ENCODE assay signal across 7 mouse cellular contexts in the genomic region with DNA sequence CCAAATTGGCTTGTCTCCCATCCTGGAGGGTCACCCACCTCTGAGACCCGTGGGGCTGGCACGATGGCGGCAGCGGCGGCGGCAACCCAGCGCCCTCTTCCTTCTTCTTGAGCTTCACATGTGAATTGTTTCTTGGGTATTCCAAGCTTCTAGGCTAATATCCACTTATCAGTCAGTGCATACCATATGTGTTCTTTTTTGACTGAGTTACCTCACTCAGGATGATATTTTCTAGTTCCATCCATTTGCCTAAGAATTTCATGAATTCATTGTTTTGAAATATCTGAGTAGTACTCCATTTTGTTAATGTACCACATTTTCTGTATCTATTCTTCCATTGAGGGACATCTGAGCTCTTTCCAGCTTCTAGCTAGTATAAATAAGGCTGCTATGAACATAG. TPM values are rescaled to one million over a fixed set of nuclear protein-coding genes. Genes with fewer than 3 reads are reported as not detected.
DNase-seq lines count a peak whose midpoint lies in the region; ATAC-seq lines count a peak whose summit lies in the region.
"Not testable (repeated sequence)": the region's sequence is repeated elsewhere in the genome, so short reads cannot be mapped to it uniquely, and the experiment has no call there.

TSS of gene Nutf2-ps1 (minus strand) at position 101 of the 400 bp plus-strand sequence.

- not testable (repeated sequence) for H3K27me3 ChIP-seq in forebrain, embryonic 13.5 days; heart, embryonic 10.5 days (ENCODE audit: insufficient read depth, poor library complexity, severe bottlenecking); hindbrain, embryonic 16.5 days (replicated peaks; ENCODE audit: control insufficient read depth, insufficient read depth, low read length); liver, embryonic 16.5 days (ENCODE audit: control insufficient read depth, insufficient read depth, low read depth, low read length); neural tube, embryonic 11.5 days (ENCODE audit: control insufficient read depth, insufficient read depth, low read length)

- not testable (repeated sequence) for H3K36me3 ChIP-seq in forebrain, embryonic 13.5 days (ENCODE audit: poor library complexity, severe bottlenecking); heart, embryonic 10.5 days; hindbrain, embryonic 16.5 days (ENCODE audit: control insufficient read depth, insufficient read depth, low read length); liver, embryonic 16.5 days (ENCODE audit: control insufficient read depth, insufficient read depth); neural tube, embryonic 11.5 days (ENCODE audit: control insufficient read depth, insufficient read depth, low read length)

- H3K27ac ChIP-seq in forebrain, embryonic 13.5 days; heart, embryonic 10.5 days; hindbrain, embryonic 16.5 days (ENCODE audit: low read depth, low read length); liver, embryonic 16.5 days (ENCODE audit: low read length); neural tube, embryonic 11.5 days (ENCODE audit: low read depth, low read length): not testable (repeated sequence)

- not testable (repeated sequence) for H3K4me1 ChIP-seq in forebrain, embryonic 13.5 days; heart, embryonic 10.5 days; hindbrain, embryonic 16.5 days (ENCODE audit: control insufficient read depth, insufficient read depth, low read depth, low read length); liver, embryonic 16.5 days (ENCODE audit: control insufficient read depth, low read depth, low read length); neural tube, embryonic 11.5 days (ENCODE audit: control insufficient read depth, insufficient read depth, low read length)

- ATAC-seq in forebrain, embryonic 13.5 days; hindbrain, embryonic 16.5 days; liver, embryonic 16.5 days (ENCODE audit: low read depth); neural tube, embryonic 11.5 days (ENCODE audit: insufficient read depth, low FRiP score, low TSS enrichment): not testable (repeated sequence)

- not testable (repeated sequence) for H3K9ac ChIP-seq in forebrain, embryonic 13.5 days; hindbrain, embryonic 16.5 days (ENCODE audit: low read depth, low read length); liver, embryonic 16.5 days (ENCODE audit: low read depth, low read length); neural tube, embryonic 11.5 days (ENCODE audit: low read length)

- 94% methylated on average over 7 of the region's 7 CpGs for WGBS in forebrain, embryonic 13.5 days
- WGBS in heart, embryonic 10.5 days: 96% methylated on average over 7 of the region's 7 CpGs
- WGBS in hindbrain, embryonic 16.5 days: 94% methylated on average over 7 of the region's 7 CpGs
- 93% methylated on average over 7 of the region's 7 CpGs for WGBS in liver, embryonic 16.5 days (ENCODE audit: insufficient replicate concordance)
- WGBS in neural tube, embryonic 11.5 days: 98% methylated on average over 7 of the region's 7 CpGs

- not testable (repeated sequence) for H3K4me2 ChIP-seq in forebrain, embryonic 13.5 days; hindbrain, embryonic 16.5 days (ENCODE audit: low read length); liver, embryonic 16.5 days (ENCODE audit: low read depth, low read length); neural tube, embryonic 11.5 days (ENCODE audit: low read depth)

- H3K4me3 ChIP-seq in forebrain, embryonic 13.5 days; heart, embryonic 10.5 days; hindbrain, embryonic 16.5 days (ENCODE audit: low read length); liver, embryonic 16.5 days (ENCODE audit: low read depth, low read length); neural tube, embryonic 11.5 days (ENCODE audit: low read depth, low read length): not testable (repeated sequence)

- H3K9me3 ChIP-seq in forebrain, embryonic 13.5 days (replicated peaks): peaks cover 24% of the 10 kb centered on the region
- H3K9me3 ChIP-seq in heart, embryonic 10.5 days: peaks cover 21% of the 10 kb centered on the region
- H3K9me3 ChIP-seq in hindbrain, embryonic 16.5 days (ENCODE audit: control insufficient read depth, low read length): peaks cover 18% of the 10 kb centered on the region
- H3K9me3 ChIP-seq in liver, embryonic 16.5 days (replicated peaks; ENCODE audit: control insufficient read depth, low read length); neural tube, embryonic 11.5 days (ENCODE audit: control insufficient read depth, low read length): not testable (repeated sequence)

- not testable (repeated sequence) for DNase-seq in adrenal gland, postnatal 4 days (ENCODE audit: low spot score in 2 of 2); heart, embryonic 10.5 days (ENCODE audit: low spot score); left cerebral cortex, adult 18-20 months (ENCODE audit: low spot score in 2 of 2); neural tube, embryonic 11.5 days (ENCODE audit: low spot score)

RNA-seq across cellular contexts. Expression of gene Nutf2-ps1, which starts in this region (rescaled TPM):
- total RNA-seq in adrenal gland, postnatal 4 days (2021): 10 to 100 TPM; 88.1 to 98.9 TPM
- polyA plus RNA-seq in forebrain, embryonic 13.5 days (2015; fragmentation: Nextera tagmentation; extraction: Ambion mirVana): 412 and 436 TPM in 2 replicates
- polyA plus RNA-seq in heart, embryonic 10.5 days (2016; fragmentation: Nextera tagmentation; extraction: Ambion mirVana): 373 and 457 TPM in 2 replicates
- 206 and 244 TPM in 2 replicates for polyA plus RNA-seq in hindbrain, embryonic 16.5 days (2015; fragmentation: Nextera tagmentation; extraction: Ambion mirVana)
- total RNA-seq in left cerebral cortex, adult 18-20 months (2021): 10 to 100 TPM; 49.4 to 52.2 TPM
- 130 and 147 TPM in 2 replicates for polyA plus RNA-seq in liver, embryonic 16.5 days (2015; fragmentation: Nextera tagmentation; extraction: Ambion mirVana)
- 397 and 400 TPM in 2 replicates for polyA plus RNA-seq in neural tube, embryonic 11.5 days (2014; fragmentation: Nextera tagmentation; extraction: Ambion mirVana)
